Mouse (Mus musculus) lung, adult 18-20 months (tissue): ENCODE measurements at regions not wholly inside any gene's neighbourhood (a gene's known extent, or its start where the extent isn't known, plus 50 kb on each side); places are given as distances from the start of the nearest gene placed in this dataset.

Experiments used
- DNase-seq, 2 experiments: peaks; one replicate each; pipeline ENCODE4 v3.0.0; 2022; ENCODE audit warnings: mixed read lengths in 2 of 2

DNA sequence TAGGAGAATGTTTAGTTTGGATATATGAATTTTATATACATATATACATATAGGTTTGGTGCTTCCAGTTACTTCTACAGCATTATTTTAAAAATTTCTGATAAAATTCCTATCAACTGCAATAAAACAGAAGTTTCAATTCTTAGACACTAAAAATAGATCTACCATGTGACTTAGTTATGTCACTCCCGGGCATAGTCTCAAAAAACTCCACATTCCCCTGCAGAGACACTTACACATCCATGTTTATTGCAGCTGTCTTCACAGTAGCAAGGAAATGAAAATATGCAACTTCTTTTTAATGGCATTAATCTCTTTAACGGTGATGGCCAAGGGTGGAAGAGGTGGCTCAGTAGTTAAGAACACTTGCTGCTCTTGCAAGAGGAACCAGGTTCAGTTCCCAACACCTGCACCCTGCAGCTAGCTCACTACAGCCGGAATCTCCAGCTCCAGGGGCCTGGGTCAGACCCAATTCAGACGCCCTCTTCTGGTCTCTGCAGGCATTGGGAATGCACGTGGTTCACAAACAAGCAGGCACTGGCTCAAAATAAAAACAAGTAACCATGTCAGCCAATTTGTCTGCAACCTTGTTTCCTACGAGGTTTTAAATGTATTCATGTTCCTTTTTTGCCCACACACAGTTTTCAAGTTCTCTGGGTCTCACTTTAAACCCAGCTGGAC is 204.4 kb downstream of the Adra2a start:
- peak in 1 of 2 experiments; percentile 15 for DNase-seq

DNA sequence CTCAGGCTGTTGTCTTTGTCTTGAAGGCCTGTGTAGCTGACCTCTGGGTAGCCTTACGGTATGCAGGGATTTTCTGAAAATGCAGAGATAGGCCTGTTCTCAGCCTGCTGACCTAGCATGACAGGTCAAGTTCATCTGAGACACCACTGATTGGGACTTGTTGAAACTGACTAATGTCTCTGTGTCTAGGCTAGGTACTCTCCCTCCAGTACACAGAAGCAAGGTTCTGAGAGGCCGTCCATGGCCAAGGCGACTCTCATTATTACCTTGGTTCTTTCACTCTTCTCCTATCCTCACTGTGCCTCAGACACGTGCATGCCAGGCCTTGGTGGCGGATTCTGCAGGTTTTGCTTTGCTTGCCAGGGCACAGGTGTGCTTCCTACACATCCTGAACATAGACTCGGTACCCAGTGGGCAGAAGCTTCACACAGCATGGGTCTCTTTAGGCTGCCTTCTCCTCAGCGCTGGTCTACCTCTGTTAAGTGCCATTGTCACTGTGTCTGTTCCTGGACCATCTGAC is 208.3 kb downstream of the Adra2a start:
- DNase-seq, result no peak

DNA sequence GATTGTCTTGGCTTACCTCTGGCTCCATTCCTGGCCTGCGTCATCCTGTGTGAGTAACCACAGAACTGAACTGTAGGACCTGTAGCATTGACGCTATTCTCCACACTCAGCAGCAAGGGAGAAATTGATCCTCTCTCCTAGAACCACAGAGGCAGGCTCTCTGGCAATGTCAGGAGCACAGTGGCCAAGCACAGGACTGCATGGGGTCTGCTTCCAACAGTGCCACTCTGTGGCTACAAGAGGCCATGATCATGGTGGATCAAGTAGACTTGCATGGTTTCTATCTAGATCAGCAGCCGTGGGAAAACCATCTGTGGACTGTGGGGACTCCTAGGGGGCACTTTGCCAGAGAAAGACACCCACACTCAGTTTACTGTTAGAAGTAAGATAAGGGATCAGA is 213.9 kb downstream of the Adra2a start:
- no peak for DNase-seq

GRCm38 (mm10) chr19:54259175-54259574 is 215.2 kb downstream of the Adra2a start:
- no peak for DNase-seq

DNA sequence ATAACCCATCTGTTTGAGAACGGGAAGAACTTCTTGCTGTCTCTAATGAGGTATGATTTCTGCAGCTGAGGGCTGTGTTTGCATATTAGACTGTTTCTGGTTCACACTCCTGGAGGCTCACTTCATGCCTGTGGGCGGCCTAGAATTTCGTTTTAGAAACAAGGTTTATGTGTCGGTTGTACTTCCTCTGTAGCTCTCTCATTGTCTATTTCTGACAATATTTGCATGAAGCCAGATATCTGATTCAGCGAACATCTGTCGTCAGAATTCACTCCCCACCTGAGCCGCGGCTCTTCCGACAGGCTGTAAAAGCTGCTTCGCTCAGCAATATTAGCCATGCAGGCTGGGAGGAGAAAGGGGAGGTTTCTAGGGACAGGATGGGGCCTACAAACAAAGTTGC is 233.4 kb downstream of the Adra2a start:
- DNase-seq, result no peak

- no peak for DNase-seq
Measured at GRCm38 (mm10) chr19:54285481-54285880, 241.5 kb downstream of the Adra2a start.

- no peak for DNase-seq
Measured at GRCm38 (mm10) chr19:54297663-54298388, 253.9 kb downstream of the Adra2a start.

- DNase-seq, result no peak
Measured at GRCm38 (mm10) chr19:54311289-54311688, 267.3 kb downstream of the Adra2a start.

- DNase-seq, result no peak
Measured at GRCm38 (mm10) chr19:54311723-54312122, 267.8 kb downstream of the Adra2a start.

DNA sequence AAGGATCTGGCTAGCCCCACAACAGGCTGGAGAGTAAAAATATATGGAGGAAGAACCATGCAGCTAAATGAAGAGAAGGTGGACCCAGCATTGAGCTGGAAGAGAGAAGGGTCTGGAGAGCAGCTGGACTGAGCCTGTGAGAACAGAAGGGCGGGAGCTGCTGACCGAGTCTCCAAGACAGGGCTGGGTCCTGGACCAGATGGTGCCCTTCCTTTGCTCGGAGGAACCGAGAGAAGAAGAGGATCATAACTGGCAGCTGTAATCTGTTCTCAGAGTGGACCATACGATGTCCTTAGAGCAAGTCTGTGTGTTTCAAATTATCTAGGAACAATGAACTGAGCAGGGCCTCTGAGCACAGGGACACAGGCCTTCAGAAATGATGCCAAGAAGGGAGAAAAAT is 279.3 kb downstream of the Adra2a start:
- DNase-seq, result no peak

DNA sequence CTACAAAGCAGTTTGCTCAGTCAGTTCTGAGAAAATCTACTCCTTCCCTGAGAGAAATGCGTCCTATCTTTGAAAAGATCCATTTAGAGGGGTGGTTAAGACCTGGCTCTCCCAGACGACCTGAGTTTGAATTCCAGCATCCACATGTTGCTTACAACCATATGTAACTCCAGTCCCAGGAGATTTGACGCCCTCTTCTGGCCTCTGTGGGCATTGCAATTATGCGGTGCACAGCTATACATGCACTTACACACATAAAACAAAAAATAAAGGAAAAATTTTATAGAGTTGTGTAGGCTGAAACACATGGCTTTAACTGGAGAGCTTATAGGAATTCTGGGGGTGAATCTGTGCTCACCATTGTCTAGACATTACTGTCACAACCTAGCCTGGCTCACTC is 281.0 kb downstream of the Adra2a start:
- DNase-seq, result no peak

GRCm38 (mm10) chr19:54332140-54332539 is 288.2 kb downstream of the Adra2a start:
- DNase-seq, result no peak

GRCm38 (mm10) chr19:54340778-54341291 is 296.9 kb downstream of the Adra2a start:
- DNase-seq, result no peak

DNA sequence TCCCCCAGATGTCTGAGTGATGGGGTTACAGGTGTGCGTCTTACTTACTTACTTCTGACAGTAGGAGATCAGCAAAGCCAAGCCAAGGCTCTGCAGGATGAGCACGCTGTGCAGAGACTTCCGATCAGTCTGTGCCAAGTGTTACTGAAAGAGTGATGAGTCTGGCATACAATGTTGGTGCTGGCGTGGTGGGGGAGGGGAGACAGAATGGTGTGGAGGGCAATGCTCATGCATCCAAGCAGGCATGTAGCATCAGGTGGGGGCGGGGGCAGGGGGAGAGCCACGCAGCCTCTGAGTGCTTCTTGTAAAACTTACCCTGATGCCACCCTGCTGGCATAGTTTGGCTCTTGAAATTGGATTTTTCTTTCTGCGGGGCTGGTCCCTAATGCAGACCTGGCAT is 315.8 kb downstream of the Adra2a start:
- DNase-seq, result no peak

DNA sequence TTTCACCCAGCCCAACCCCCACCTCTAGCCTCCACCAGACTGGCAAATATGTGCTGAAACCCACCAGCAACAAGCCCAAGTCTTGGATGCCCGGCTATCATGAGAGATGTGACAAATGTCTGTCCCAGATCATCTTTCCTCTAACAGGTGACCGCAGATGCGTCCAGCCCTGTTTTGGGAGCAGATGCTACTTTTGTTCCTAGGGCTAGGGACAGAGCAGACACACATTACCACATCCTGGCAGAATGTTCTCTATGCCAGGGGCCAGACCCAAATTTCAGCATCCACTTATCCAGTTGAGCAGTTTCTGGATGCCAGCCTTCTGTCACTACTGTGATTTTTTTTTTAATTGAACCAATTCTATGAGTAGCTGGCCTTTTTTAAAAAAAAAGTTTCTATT is 316.7 kb downstream of the Adra2a start:
- no peak for DNase-seq

DNA sequence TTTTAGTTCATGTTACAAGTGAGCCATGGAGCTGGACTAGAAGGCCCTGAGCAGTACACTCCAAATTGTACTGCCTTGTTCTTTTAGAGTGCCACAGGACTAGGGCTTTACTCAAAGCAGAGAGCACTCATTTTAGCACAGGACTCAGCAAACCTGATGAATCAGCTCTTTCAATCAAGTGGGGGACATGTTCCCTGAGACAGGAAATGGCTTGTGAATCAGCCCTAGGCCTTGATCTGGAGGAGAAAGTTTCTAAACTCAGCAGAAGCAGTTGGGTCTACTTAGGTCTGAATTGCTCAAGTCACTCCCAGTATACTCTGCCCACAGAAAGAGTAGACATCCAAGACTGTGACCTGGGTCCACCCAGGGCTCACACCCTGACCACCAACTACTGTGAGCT is 341.1 kb downstream of the Adra2a start:
- DNase-seq, result no peak

GRCm38 (mm10) chr19:54391406-54391805 is 347.5 kb downstream of the Adra2a start:
- no peak for DNase-seq

DNA sequence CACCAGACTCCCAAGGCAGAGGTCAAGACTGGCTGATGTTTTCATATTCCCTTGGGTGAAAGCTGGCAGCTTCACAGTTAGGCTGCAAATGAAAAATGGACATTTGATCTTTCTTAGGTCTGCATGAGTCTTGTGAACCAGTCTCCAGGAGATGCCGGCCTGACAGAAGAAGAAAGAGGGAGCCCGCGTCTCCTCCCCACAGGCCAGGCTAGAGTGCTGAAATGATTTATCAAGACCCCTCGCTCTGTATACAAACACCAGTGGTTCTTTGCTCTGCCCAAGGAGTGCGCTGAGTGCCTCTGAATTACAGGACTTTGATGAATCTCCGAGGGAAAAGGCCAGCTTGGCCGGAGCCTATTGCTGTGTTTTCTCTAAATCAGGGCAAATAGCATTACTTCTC is 355.7 kb downstream of the Adra2a start:
- DNase-seq, result no peak

GRCm38 (mm10) chr19:54407904-54408303 is 364.0 kb downstream of the Adra2a start:
- DNase-seq, result no peak

- DNase-seq, result no peak
Measured at GRCm38 (mm10) chr19:54429062-54429461, 385.1 kb downstream of the Adra2a start.

GRCm38 (mm10) chr19:54440713-54441112 is 396.8 kb downstream of the Adra2a start:
- DNase-seq, result no peak

GRCm38 (mm10) chr19:54460426-54461170 is 416.6 kb downstream of the Adra2a start:
- no peak for DNase-seq

GRCm38 (mm10) chr19:54462480-54462879 is 418.5 kb downstream of the Adra2a start:
- DNase-seq, result no peak
